Mouse (Mus musculus) embryo, embryonic 10.5 days (tissue): ENCODE data around the gene Tma7.

Experiments used
- DNase-seq: peaks from one replicate; pipeline ENCODE4 v3.0.0-alpha.2; 2015; ENCODE audit warnings: low spot score

The Tma7 gene

DNA sequence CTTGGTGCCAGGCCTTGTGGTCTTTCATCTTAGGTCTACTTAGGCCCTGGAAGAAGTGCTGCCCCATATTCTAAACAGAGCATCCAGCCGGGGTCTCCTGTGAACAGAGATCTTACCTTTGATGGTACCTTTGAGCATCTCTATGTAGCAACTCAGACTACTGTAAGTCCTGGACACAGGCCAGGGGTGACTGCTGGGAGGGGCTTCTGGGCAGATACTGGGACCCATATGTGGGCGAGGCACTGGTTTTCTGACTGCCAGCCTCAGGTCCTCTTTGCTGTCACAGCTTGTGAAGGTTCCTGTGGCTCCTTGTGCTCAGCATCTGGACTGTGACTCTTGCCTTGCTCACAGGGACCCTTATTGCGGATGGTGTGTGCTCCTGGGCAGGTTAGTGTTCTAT, 20.2 kb upstream of the Tma7 start:
- DNase-seq, result no peak

DNA sequence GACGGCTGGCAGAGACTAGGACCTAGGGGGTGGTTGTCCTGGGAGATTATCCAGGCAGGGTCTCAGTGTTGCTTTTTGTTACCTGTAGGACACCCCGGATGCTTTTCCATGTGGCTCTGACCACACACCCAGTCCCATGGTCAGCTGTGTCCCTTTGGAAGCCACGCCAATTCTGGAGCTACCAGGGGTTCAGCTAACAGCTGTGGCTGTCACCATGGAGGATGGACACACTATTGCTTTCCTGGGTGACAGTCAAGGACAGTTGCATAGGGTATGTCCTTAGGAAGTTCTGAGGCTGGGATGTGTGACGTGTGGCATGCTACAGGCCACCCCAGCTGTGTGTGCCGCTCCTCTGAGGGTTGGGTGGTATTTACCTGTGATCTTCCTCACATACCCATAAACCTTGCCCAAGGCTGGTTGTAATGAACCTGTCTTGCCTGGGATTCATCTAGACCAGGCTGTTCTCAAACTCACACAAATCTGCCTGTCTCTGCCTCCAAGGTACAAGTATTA, 19.6 kb upstream of the Tma7 start:
- DNase-seq, result no peak

DNA sequence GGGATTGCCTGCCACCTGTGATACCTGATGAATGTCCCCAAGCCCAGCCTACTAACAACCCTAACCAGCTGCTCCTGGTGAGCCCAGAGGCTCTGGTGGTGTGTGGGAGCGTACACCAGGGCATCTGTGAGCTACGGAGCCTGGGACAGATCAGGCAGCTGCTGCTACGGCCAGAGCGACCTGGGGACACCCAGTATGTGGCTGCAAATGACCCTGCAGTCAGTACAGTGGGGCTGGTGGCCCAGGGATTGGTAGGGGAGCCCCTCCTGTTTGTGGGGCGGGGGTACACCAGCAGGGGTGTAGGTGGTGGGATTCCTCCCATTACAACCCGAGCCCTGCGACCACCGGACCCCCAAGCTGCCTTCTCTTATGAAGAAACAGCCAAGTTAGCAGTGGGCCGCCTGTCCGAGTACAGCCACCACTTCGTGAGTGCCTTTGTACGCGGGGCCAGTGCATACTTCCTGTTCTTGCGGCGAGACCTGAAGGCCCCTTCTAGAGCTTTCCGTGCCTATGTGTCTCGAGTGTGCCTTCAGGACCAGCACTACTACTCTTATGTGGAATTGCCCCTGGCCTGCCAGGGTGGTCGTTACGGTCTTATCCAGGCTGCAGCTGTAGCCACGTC, 18.0 kb upstream of the Tma7 start:
- no peak for DNase-seq

DNA sequence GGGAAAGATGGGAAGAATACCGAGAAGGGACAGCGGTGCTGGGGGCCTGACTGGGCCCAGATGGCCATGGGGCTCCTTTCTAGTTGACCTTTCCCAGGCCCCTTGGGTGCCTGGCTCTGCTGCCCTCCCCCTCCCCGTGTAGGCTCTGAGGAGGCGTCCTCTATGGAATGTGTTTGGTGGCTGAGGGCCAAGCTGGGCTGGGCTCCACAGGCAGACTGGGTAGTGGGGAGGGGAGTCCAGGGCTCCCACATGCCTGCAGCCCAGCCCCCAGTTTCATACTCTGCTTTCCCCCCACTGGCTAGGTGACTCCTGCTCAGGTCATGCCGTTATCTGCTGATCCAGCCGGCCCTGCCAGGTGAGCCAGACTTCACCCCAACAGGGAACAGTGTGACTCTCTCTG, 16.6 kb upstream of the Tma7 start:
- no peak for DNase-seq

DNA sequence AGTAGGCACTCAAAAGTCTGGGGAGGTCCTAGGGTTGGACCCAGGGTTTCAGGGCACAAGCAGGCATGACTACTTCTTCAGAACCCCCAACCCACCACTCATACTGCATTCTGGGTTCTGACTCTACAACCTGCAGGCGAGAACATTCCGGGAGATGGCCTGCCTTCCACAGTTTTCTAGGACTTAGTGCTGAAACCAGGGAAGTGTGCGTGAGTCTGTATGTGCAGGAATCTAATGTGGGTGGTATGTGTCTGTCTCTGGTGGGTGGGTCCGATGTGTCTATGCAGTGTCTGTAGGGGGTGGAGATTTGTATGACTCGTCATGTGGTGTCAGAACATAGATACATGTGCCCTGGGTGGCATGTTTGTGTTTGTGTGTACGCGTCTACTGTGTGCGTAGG, 16.0 kb upstream of the Tma7 start:
- DNase-seq, result no peak

DNA sequence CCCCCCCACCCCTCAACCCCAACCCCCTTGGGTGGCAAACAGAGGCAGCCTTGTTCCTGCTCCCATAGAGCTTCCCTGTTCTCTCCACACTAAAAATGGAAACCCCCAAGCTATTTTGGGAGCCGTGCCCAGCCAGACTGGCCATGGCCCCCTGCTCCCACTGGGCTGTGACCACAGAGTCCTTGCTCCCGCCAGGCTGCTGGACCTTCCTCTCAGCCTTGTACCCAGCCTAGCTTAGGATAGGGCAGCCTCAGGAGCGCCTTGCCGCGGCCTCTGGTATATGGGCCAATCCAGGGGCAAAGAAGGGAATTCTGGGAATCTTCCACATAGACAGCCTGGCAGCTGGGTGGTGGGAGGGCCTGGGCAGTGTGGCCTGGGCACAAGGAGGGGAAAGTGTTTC, 15.4 kb upstream of the Tma7 start:
- DNase-seq, result peak; percentile 17

DNA sequence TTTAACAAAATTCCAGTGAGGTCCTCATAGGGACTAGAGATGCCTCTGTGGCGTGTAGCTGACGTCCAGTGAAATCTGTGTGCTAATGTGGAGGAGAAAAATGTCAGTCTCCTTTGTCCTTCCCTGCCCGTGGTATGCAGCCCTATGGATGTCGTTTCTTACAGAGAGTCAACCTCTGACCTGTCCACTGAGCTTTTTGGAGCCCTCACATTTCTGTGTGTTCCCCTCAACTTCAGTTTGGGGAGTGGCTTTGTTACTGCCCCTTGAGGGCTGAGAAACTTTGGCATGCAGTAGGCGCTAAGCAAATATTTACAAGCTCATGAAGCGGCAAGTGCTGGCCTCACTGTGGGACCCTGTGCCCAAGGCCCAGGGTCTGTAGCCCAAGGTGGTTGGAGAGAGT, 14.9 kb upstream of the Tma7 start:
- peak; percentile 37 for DNase-seq

DNA sequence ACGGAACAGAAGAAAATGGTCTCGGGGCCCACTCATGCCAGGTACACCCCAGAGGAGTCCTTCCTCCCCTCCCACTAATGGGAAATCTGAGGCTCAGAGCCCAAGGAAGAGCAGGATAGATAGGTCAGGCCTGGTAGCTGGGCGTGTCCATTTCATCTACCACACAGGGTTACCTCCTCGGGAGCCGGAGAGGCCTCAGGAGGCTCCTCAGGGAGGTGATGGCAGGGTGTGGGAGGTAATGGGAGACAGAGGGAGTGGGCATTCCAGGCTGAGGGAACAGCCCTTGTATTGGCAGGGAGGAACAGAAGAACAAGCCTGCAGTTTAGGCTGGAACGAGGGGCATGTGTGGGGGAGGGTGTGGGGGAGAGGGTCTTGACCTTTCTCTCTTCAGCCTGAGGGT, 14.5 kb upstream of the Tma7 start:
- DNase-seq, result peak; percentile 44

DNA sequence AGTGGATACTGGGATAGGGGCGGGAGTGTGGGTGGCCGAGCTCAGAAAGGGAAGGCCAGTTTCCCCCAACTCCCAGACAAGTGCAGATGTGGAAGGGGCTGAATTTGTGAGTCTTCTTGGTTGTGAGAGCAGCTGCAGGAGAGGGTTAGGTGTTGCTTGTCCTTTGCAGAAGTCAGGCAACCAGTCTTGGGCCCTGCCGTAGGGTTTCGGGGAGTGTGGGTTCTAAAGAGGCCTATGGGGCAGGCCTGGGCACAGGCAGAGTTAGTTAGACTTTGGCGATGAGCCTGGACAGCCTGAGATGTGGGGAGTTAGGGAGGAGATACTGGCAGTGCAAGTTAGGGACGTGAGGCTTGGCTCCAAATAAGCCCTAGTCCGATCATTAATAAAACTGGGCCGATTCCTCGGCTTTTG, 13.9 kb upstream of the Tma7 start:
- no peak for DNase-seq

DNA sequence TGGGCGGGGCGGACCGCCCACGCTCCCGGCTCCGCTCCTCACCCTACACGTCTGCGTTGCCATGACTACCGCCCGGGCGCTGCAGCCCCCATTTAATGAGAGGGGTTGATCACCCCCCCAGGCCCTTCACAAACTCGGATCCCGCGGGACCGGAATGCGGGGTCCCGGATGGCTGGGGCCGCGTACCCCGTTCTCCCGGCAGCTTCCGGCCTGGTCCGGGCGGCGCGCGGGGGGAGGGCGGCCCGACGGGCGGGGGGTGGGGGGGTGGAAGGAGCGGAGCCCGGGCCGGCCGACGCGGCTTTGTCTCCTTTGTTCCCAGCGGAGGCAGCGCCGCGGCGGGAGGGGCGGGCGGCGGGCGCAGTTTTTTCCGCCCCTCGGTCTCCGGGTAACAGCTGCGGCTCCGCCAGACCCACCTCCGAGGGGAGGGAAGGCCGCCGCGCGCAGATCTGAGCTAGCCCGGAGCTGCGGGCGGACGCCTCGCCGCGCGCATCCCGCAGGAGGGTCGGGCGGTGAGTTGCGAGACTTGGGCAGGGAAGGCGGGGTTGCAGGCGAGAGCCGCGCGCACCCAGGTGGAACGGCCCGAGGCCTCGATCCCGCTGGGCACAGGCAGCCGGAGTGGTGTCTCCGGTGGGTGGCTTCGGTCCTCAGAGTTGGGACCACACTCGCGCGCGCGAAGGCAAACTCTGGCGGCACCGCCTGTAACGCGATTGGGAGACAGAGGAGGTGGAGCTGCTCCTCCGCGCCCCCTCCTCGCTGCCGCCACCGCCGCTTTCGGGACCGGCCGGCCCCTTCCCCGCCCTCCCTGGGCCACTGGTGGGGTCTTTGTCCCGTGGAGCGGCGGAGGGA, 13.0 kb upstream of the Tma7 start, which contains the start of gene Plxnb1:
Gene Plxnb1 (plus strand): TSS at position 253 of the 846 bp plus-strand sequence.
- peak; percentile 84 for DNase-seq

DNA sequence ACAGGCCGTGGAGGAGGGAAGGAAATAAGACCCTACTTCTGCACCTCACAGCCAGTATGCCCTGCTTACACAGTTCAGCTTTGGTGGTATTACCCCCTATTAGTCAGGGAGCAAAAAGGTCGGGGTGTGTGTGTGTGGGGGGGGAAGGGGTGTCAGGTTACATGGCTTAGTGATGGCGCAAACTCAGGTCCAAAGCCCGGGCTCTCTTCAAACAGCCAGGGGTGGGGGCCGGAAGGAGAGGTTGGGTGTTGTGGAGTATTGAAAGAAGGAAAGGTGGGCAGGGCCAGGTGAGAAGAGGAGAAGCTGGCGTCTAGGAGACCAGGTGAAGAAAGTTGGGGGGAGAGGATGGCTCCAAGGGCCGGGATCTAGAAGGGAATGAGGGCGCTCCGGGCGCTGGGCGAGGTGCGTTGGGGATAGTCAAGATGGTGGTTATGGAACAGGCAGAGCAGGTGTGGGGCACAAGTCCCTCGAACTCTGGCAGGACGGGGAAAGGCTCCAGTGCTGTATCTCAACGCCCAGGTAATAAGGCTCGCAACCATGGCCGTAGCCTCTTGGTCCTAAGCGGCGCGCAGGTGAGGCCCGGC, 12.3 kb upstream of the Tma7 start:
- peak; percentile 77 for DNase-seq

DNA sequence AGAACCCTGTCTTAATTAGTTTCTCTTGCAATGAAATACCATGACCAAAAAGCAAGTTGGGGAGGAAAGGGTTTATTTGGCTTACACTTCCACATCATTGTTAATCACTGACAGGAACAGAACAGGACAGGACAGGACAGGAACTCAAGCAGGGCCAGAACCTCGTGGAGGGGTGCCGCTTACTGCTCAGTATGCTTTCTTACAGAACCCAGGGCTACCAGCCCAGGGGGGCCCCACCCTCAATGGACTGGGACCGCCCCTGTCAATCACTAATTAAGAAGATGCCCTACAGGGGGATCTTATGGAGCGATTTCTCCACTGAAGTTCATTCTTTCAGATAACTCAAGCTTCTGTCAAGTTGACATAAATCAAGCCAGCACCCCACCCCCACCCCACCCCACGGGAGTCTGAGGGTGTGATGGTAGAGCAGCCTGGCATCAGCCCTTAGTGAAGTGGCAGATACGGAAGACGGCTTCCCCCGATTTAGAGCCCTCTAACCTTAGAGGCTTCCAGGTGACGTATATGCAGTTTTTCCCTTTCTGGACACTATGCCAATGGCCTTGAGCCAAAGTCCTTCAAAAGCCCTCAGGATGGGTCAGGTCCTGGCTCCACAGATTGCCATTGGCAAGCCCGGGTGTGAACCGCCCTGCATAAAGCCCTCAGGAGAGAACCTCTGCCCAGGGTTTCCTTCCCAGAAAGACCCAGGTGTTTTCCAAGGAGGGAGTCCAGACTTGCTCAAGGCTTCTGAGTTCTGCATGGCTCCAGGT, 11.6 kb upstream of the Tma7 start:
- peak; percentile 11 for DNase-seq

DNA sequence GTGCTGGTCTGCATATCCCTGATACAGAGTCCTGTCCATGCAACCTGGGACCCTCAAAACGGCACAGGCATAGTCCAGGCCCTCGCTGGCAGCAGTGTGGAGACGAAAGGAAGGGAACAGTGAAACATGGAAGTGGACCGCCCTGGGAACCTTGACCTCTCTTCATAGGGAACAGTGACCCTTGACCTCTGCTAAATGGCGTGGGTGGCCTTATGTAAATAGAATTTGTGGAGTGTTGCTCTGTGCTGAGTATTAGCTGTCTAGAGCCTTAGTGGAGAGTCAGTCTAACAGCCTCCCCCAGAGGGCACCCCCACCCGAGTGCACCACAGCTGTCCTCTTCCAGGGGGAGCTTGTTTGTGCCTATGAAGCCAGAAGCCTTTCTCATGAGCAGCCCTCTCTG, 10.4 kb upstream of the Tma7 start:
- peak; percentile 39 for DNase-seq

DNA sequence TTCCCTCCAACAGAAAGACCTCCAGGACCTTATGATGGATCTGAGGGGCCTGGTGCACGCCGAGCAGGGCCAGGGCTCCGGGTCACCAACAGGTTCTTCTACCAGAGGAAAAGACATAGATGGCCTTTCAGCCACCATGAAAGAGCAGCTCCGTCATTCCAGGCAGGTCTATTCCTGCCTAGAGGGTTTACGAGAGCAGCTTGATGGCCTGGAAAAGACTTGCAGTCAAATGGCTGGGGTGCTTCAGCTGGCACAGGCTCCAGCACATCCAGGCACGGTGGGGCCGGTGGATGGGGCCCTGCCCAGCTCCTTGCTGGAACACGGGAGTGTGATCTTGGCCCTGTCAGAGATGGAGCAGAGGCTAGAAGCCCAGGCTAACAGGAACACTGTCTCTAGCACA, 9.4 kb upstream of the Tma7 start:
- no peak for DNase-seq

DNA sequence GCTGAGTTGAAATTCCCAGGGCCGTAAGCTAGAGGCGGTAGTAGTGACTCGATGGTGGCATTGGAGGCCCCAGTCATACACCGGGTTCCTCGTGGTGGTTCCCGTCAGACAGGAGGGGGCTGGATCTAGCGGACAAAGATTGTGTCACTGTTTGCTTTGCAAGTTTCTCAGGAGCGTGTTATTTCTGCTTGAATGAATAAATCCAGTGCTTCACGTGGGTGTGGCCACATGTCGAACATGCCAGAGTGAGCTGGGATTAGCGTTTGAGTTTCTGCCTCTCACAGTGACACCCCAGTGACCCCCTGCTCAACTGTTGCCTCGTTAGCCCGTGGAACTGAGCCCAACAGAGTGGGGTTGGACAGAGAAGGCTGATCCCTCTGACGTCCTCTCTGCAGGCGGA, 8.1 kb upstream of the Tma7 start:
- DNase-seq, result no peak

DNA sequence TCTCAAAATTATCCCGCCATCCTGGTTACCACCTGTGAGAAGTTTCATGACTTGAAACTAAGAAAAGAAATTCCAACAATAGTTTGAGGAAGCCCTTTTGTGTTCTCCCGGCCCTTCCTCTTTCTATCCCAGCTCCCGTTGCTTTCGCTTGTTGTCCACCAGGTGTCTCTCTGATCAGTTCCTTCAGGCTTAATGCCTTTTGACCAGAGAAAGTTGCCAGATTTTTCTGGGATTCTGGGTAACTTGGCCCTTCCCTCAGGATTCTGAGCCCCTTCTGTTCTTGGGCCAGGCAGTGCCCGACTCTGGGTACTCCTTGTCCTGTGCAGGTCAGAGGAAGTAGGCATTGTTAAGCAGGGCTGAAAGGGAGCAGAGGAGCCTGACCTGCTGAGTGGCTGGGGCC, 5.6 kb upstream of the Tma7 start:
- DNase-seq, result peak; percentile 76

DNA sequence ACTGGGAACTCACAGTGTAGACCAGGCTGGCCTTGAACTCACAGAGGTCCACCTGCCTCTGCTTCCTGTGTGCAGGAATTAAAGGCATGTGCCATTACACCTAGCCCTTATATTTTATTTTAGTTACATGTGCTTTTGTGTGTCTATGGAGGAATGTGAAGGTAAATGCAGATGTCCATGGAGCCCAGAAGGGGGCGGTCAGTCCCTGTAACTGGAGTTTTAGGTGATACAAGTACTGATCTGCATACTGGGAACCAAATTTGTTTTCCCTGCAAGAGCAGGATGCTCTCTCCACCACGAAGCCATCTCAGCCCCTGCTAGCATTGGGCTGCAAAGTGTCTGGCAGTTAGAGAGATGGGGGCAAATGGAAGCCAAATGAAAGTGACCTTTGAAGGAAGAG, 2.5 kb upstream of the Tma7 start:
- peak; percentile 75 for DNase-seq

DNA sequence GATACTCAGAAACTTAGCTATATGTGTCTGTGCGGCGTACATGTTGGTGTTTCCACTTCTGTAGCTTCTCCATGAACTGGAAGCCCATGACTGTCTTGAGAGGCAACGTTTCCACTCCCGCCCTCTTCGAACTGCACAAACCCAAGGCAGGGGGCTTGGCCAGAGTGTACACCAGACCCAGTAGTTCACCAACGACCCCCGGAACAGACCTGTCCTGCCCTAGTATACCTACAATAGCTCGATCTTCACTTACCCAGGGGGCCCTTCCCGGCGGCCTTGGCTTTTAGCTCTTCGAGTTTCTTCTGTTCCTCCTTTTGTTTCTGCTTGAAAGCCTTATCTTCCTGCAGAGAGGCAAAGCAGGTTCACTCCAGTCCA, 651 bp downstream of the Tma7 start:
- peak; percentile 11 for DNase-seq

DNA sequence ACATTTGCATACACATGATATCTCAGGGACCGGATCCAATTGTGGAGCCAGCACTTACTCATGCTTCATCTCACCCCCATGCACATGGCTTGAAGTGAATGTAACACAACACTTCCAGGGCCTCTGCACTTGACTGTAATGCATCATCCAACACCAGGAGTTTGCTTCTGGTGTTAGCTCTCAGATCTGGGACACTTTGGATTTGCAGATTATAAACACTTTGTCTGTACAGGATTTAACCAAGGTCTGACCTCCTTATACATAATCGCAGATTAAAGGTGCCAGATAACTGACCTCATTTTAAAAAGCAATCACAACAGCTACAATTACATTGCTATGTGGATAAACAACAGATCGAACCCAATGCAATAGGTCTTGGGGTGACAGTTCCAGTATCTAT, 1.9 kb downstream of the Tma7 start:
- DNase-seq, result no peak

DNA sequence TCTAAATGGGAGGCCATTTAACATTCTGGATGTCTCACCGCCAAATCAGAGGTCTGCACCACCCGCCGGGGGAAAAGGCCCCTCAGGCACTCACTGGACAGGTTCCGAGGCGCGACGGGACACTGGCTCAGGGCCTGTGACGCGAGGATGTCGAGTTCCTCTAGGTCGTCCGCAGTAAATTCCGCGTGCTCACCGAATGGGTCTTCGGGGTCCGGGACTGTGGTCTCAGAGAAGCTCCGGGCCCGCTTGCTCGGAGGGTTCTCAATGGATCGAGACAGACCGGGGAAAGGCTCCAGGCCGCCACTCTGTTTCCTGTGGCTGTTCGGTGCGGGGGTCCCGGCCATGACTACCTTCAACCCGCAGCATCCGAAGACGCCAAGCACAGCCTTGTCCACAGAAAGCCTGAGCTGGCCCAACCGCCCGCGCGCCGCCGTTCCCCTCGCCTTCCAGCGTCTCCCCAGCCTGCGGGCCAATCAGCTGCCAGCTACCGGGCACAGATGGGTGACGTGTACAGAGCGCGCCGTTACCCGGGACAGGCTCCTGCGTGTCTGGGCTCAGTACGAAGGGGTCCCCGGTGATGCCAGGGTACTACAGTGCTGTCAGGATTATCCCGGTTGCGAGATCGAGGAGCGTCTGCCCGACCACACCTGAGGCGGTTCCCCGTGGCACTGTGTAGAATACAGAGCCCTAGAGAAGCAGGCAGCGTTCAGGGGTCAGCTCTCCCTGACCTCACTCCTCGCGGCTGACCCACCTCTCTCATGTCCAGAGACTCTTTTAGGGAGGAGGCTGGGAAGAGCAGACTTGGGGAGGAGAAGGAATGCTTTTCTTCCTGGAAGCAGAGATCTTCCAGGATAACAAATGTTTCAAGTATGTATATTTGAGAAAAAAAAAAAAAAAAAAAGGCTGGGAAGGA, 8.5 kb downstream of the Tma7 start, which contains the start of gene Atrip:
Gene Atrip (minus strand): TSS at position 464 of the 913 bp plus-strand sequence.
- peak; percentile 94 for DNase-seq

DNA sequence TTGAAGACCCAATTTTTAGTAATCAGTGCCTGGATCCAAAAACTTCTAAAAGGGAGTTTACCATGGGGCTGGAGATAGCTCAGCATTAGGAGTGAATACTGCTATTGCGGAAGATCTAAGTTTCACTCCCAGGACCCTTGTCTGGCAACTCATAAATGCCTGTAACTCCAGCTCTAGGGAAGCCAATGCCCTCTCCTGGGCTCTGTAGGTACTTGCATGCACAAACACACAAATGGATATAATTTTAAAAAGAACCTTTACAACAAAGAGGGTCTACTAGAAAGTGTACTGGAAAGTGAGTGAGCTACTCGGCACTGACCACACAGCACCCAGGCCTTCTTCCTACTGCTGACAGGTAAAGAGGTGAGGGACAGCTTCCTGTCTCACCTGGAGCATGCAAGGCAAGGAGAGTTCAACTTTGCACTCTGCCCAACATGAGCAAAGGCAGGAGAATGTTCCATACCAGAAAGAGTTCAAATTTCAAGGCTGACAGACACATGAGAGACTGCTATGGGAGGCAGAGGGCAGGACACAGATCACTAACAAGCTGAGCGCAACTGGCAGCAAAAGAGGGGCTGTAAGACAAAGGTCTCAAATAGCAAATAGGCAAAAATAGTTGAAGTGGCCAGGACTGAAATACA, 14.2 kb downstream of the Tma7 start:
- no peak for DNase-seq
